Mouse (Mus musculus) telencephalon, adult 2 months (tissue): ENCODE data around the gene Gad2.
"Not testable (repeated sequence)": the region's sequence is repeated elsewhere in the genome, so short reads cannot be mapped to it uniquely, and the experiment has no call there.

Experiments used
- DNase-seq: peaks from one replicate; pipeline ENCODE4 v3.0.0-alpha.2; 2011; ENCODE audit warnings: low read depth, low spot score

Gad2 gene

GRCm38 (mm10) chr2:22621828-22622731, at the start of gene Gad2:
Gad2 (plus strand) TSS chr2:22622205.
- no peak for DNase-seq

- DNase-seq = not testable (repeated sequence)
Measured at GRCm38 (mm10) chr2:22587469-22588169, 34.4 kb upstream of the Gad2 start.

- DNase-seq = not testable (repeated sequence)
Measured at GRCm38 (mm10) chr2:22588170-22588541, 33.8 kb upstream of the Gad2 start.

- DNase-seq = not testable (repeated sequence)
Measured at GRCm38 (mm10) chr2:22588673-22589381, 33.2 kb upstream of the Gad2 start.

GRCm38 (mm10) chr2:22589382-22590205, 32.4 kb upstream of the Gad2 start:
- DNase-seq = not testable (repeated sequence)

- no peak for DNase-seq
Measured at GRCm38 (mm10) chr2:22590206-22590490, 31.9 kb upstream of the Gad2 start.

- DNase-seq = no peak
Measured at GRCm38 (mm10) chr2:22617951-22618350, 4.1 kb upstream of the Gad2 start.

- no peak for DNase-seq
Measured at GRCm38 (mm10) chr2:22619416-22619815, 2.6 kb upstream of the Gad2 start.

GRCm38 (mm10) chr2:22620030-22620429, 2.0 kb upstream of the Gad2 start:
- no peak for DNase-seq

GRCm38 (mm10) chr2:22620534-22620933, 1.5 kb upstream of the Gad2 start:
- DNase-seq = no peak

GRCm38 (mm10) chr2:22620978-22621827, 802 bp upstream of the Gad2 start:
- no peak for DNase-seq

GRCm38 (mm10) chr2:22623111-22624070, 1.4 kb downstream of the Gad2 start:
- no peak for DNase-seq

GRCm38 (mm10) chr2:22624188-22624975, 2.4 kb downstream of the Gad2 start:
- DNase-seq = no peak

- DNase-seq = no peak
Measured at GRCm38 (mm10) chr2:22625096-22625960, 3.3 kb downstream of the Gad2 start.

- no peak for DNase-seq
Measured at GRCm38 (mm10) chr2:22627147-22627666, 5.2 kb downstream of the Gad2 start.

- DNase-seq = no peak
Measured at GRCm38 (mm10) chr2:22627819-22628432, 5.9 kb downstream of the Gad2 start.

- DNase-seq = no peak
Measured at GRCm38 (mm10) chr2:22634766-22635165, 12.8 kb downstream of the Gad2 start.
